Mouse (Mus musculus) stomach, postnatal 0 days (tissue): ENCODE data around the gene Pip4k2c. TPM values are rescaled to one million over a fixed set of nuclear protein-coding genes. Genes with fewer than 3 reads are reported as not detected.

ENCODE experiments used
- ATAC-seq: fragments of 200-750 bp; cut with Nextera tagmentation; 2 replicates; pipeline ENCODE4 v1.8.0; 2017; ENCODE audit not compliant: low FRiP score, low TSS enrichment
- DNase-seq: peaks from one replicate; pipeline ENCODE4 v3.0.0-alpha.2; 2016; ENCODE audit warnings: low spot score
- H3K27ac ChIP-seq: fragments of 300-500 bp; sonication (generic); replicated peaks from 2 replicates; pipeline ENCODE4 v1.5.1; 2014; ENCODE audit warnings: mild to moderate bottlenecking, control low read depth
- H3K27me3 ChIP-seq: fragments of 300-500 bp; sonication (generic); 2 replicates; pipeline ENCODE4 v1.6.1; 2014; ENCODE audit warnings: low read length; ENCODE audit not compliant: control insufficient read depth, insufficient read depth
- H3K36me3 ChIP-seq: fragments of 300-500 bp; sonication (generic); 2 replicates; pipeline ENCODE4 v1.6.1; 2014; ENCODE audit warnings: low read length, mixed read lengths; ENCODE audit not compliant: control insufficient read depth, insufficient read depth
- H3K4me1 ChIP-seq: fragments of 300-500 bp; sonication (generic); replicated peaks from 2 replicates; pipeline ENCODE4 v1.6.1; 2014; ENCODE audit warnings: antibody characterized with exemption; ENCODE audit not compliant: control insufficient read depth, insufficient read depth
- H3K4me2 ChIP-seq: fragments of 300-500 bp; sonication (generic); replicated peaks from 2 replicates; pipeline ENCODE4 v1.6.1; 2014; ENCODE audit warnings: low read depth, mild to moderate bottlenecking, control low read depth, moderate library complexity
- H3K4me3 ChIP-seq: fragments of 300-500 bp; sonication (generic); 2 replicates; pipeline ENCODE4 v1.5.1; 2014; ENCODE audit warnings: low read depth, low read length, control low read depth
- H3K9ac ChIP-seq: fragments of 300-500 bp; sonication (generic); 2 replicates; pipeline ENCODE4 v1.6.1; 2014; ENCODE audit warnings: mild to moderate bottlenecking, low read length, control low read depth, mixed read lengths
- H3K9me3 ChIP-seq: fragments of 300-500 bp; sonication (generic); 2 replicates; pipeline ENCODE4 v1.6.1; 2016; ENCODE audit warnings: low read length; ENCODE audit not compliant: control insufficient read depth
- CTCF ChIP-seq: IDR thresholded peaks from 2 replicates; pipeline ENCODE4 v1.5.1; 2016; ENCODE audit warnings: antibody characterized with exemption, low read depth, mild to moderate bottlenecking, moderate library complexity
- EP300 ChIP-seq: optimal IDR thresholded peaks from 2 replicates; pipeline ENCODE3; 2016; ENCODE audit warnings: antibody characterized with exemption
- WGBS: fragments of 180-500 bp; shearing (Covaris S2); extraction: QIAGEN DNeasy Blood & Tissue Kit; methylation state at CpG from one replicate; pipeline ENCODE4 v1.1.7; 2014; 5-methylcytosine and 5-hydroxymethylcytosine counted together
- polyA plus RNA-seq: library from polyadenylated mRNA; unstranded; fragments of >200 nt; fragmentation: Nextera tagmentation; extraction: Ambion mirVana; gene quantifications from 2 replicates; pipeline ENCODE4 v1.2.1, GENCODE M21; 2015

Gene Pip4k2c
- polyA plus RNA-seq, 1 experiment from 2014 or later, result 23.2 TPM

GRCm38 (mm10) chr10:127186451-127186850, 24.9 kb downstream of the Pip4k2c start:
- DNase-seq, result no peak
- no peaks in the 10 kb centered on the region; the same call in 1 of the 2 replicates for H3K4me1 ChIP-seq
- TF ChIP-seq EP300 (no peak), CTCF (peak; percentile 62)
- no peak overlapping the region for H3K4me3 ChIP-seq
- no peak overlapping the region for H3K27ac ChIP-seq
- H3K9ac ChIP-seq, result no peak overlapping the region
- H3K27me3 ChIP-seq, result no peaks in the 10 kb centered on the region
- no peaks in the 10 kb centered on the region for H3K9me3 ChIP-seq
- no peak for ATAC-seq
- H3K36me3 ChIP-seq, result peaks cover 6% of the 10 kb centered on the region; the same call in 1 of the 2 replicates
- no peak overlapping the region for H3K4me2 ChIP-seq
- WGBS, result 100% methylated on average over 1 of the region's 1 CpGs

- H3K27me3 ChIP-seq, result no peaks in the 10 kb centered on the region
Observed at GRCm38 (mm10) chr10:127185506-127185905, 25.9 kb downstream of the Pip4k2c start.

GRCm38 (mm10) chr10:127185101-127185500, 26.3 kb downstream of the Pip4k2c start:
- Histone ChIP-seq H3K4me1 (no peaks in the 10 kb centered on the region), H3K9ac (no peak overlapping the region), H3K4me2 (no peak overlapping the region), H3K36me3 (peaks cover 6% of the 10 kb centered on the region; the same call in 1 of the 2 replicates), H3K27me3 (no peaks in the 10 kb centered on the region; the same call in 1 of the 2 replicates), H3K9me3 (no peaks in the 10 kb centered on the region), H3K27ac (no peak overlapping the region), H3K4me3 (no peak overlapping the region)
- TF ChIP-seq CTCF (no peak), EP300 (no peak)
- 72% methylated on average over 9 of the region's 9 CpGs for WGBS
- no peak for DNase-seq
- no peak for ATAC-seq

More at GRCm38 (mm10) chr10:127185506-127185905, 25.9 kb downstream of the Pip4k2c start:
- DNase-seq (no peak), ATAC-seq (no peak)
- no peak overlapping the region for H3K27ac ChIP-seq
- no peak overlapping the region for H3K9ac ChIP-seq
- no peaks in the 10 kb centered on the region for H3K9me3 ChIP-seq
- H3K4me3 ChIP-seq, result no peak overlapping the region
- 84% methylated on average over 15 of the region's 15 CpGs for WGBS
- H3K4me1 ChIP-seq, result no peaks in the 10 kb centered on the region; the same call in 1 of the 2 replicates
- no peak overlapping the region for H3K4me2 ChIP-seq
- H3K36me3 ChIP-seq, result peaks cover 6% of the 10 kb centered on the region; the same call in 1 of the 2 replicates
- TF ChIP-seq EP300, result no peak
- TF ChIP-seq CTCF, result no peak

GRCm38 (mm10) chr10:127183759-127184158, 27.6 kb downstream of the Pip4k2c start:
- WGBS, result 24% methylated on average over 20 of the region's 20 CpGs
- DNase-seq (no peak), ATAC-seq (no peak)
- Histone ChIP-seq H3K9me3 (no peaks in the 10 kb centered on the region), H3K27me3 (no peaks in the 10 kb centered on the region; the same call in 1 of the 2 replicates), H3K9ac (no peak overlapping the region), H3K36me3 (peaks cover 6% of the 10 kb centered on the region; the same call in 1 of the 2 replicates), H3K4me1 (no peaks in the 10 kb centered on the region), H3K4me3 (no peak overlapping the region), H3K4me2 (0 out of 2 replicates have a peak overlapping the region, but pooled peaks have one; percentile 20), H3K27ac (no peak overlapping the region)
- TF ChIP-seq CTCF (no peak), EP300 (no peak)

- Histone ChIP-seq H3K4me3 (no peak overlapping the region), H3K9me3 (no peaks in the 10 kb centered on the region), H3K4me1 (peaks cover 4% of the 10 kb centered on the region; the same call in 1 of the 2 replicates), H3K36me3 (peaks cover 6% of the 10 kb centered on the region; the same call in 1 of the 2 replicates), H3K27me3 (no peaks in the 10 kb centered on the region; the same call in 1 of the 2 replicates), H3K4me2 (no peak overlapping the region), H3K9ac (no peak overlapping the region), H3K27ac (no peak overlapping the region)
- TF ChIP-seq CTCF (no peak), EP300 (no peak)
- ATAC-seq (no peak), DNase-seq (no peak)
- WGBS, result 88% methylated on average over 4 of the region's 4 CpGs
Observed at GRCm38 (mm10) chr10:127182624-127183023, 28.8 kb downstream of the Pip4k2c start.

GRCm38 (mm10) chr10:127181566-127181965, 29.8 kb downstream of the Pip4k2c start:
- Histone ChIP-seq H3K4me3 (no peak overlapping the region), H3K27ac (no peak overlapping the region), H3K4me2 (no peak overlapping the region), H3K4me1 (peaks cover 4% of the 10 kb centered on the region; the same call in 1 of the 2 replicates), H3K9ac (no peak overlapping the region), H3K27me3 (no peaks in the 10 kb centered on the region; the same call in 1 of the 2 replicates), H3K36me3 (peaks cover 6% of the 10 kb centered on the region; the same call in 1 of the 2 replicates), H3K9me3 (no peaks in the 10 kb centered on the region)
- no peak for TF ChIP-seq CTCF
- no peak for TF ChIP-seq EP300
- no peak for ATAC-seq
- WGBS, result 64% methylated on average over 6 of the region's 6 CpGs
- DNase-seq, result no peak
